Mouse (Mus musculus) limb, embryonic 14.5 days (tissue): ENCODE measurements around the gene Pex6. TPM values are rescaled to one million over a fixed set of nuclear protein-coding genes. Genes with fewer than 3 reads are reported as not detected.

Source experiments
- ATAC-seq: fragments of 200-750 bp; cut with Nextera tagmentation; 2 replicates; pipeline ENCODE4 v1.8.0; 2017; ENCODE audit warnings: low read depth, moderate number of reproducible peaks, moderate TSS enrichment; ENCODE audit not compliant: low FRiP score
- DNase-seq: peaks from one replicate; pipeline ENCODE4 v3.0.0-alpha.2; 2015; ENCODE audit warnings: low spot score
- H3K27ac ChIP-seq: fragments of 300-500 bp; sonication (generic); replicated peaks from 2 replicates; pipeline ENCODE4 v1.5.1; 2014; ENCODE audit warnings: low read depth, mild to moderate bottlenecking, low read length, moderate library complexity, mixed read lengths
- H3K27me3 ChIP-seq: fragments of 300-500 bp; sonication (generic); 2 replicates; pipeline ENCODE4 v1.6.1; 2014; ENCODE audit warnings: low read length, mixed read lengths; ENCODE audit not compliant: control insufficient read depth, insufficient read depth
- H3K36me3 ChIP-seq: fragments of 300-500 bp; sonication (generic); 2 replicates; pipeline ENCODE4 v1.6.1; 2014; ENCODE audit warnings: mild to moderate bottlenecking, low read length, moderate library complexity, mixed read lengths; ENCODE audit not compliant: control insufficient read depth, insufficient read depth
- H3K4me1 ChIP-seq: fragments of 300-500 bp; sonication (generic); 2 replicates; pipeline ENCODE4 v1.6.1; 2014; ENCODE audit warnings: antibody characterized with exemption, low read length, mixed read lengths; ENCODE audit not compliant: control insufficient read depth, insufficient read depth
- H3K4me2 ChIP-seq: fragments of 300-500 bp; sonication (generic); replicated peaks from 2 replicates; pipeline ENCODE4 v1.6.1; 2014; ENCODE audit warnings: low read depth, mild to moderate bottlenecking, low read length, moderate library complexity; ENCODE audit not compliant: severe bottlenecking
- H3K4me3 ChIP-seq: fragments of 300-500 bp; sonication (generic); replicated peaks from 2 replicates; pipeline ENCODE4 v1.5.1; 2014; ENCODE audit warnings: low read length
- H3K9ac ChIP-seq: fragments of 300-500 bp; sonication (generic); 2 replicates; pipeline ENCODE4 v1.6.1; 2014; ENCODE audit warnings: mild to moderate bottlenecking, low read depth, low read length, moderate library complexity; ENCODE audit not compliant: severe bottlenecking
- H3K9me3 ChIP-seq: fragments of 300-500 bp; sonication (generic); 2 replicates; pipeline ENCODE4 v1.6.1; 2016; ENCODE audit warnings: low read length; ENCODE audit not compliant: control insufficient read depth
- POLR2A ChIP-seq: fragments of 200-500 bp; IDR thresholded peaks from 2 replicates; pipeline ENCODE4 v1.8.0; 2012; ENCODE audit warnings: inconsistent platforms, mild to moderate bottlenecking, moderate library complexity, borderline replicate concordance; ENCODE audit not compliant: insufficient read depth, insufficient read length; ENCODE audit errors: extremely low read depth
- WGBS: fragments of 180-500 bp; shearing (Covaris S2); extraction: QIAGEN DNeasy Blood & Tissue Kit; methylation state at CpG from one replicate; pipeline ENCODE4 v1.1.7; 2014; 5-methylcytosine and 5-hydroxymethylcytosine counted together
- polyA plus RNA-seq, 2 experiments: library from polyadenylated mRNA; depleted of rRNA in 1 of 2; stranded (reverse) in 1 of 2; unstranded in 1 of 2; fragments of >200 nt; fragmentation: Nextera tagmentation in 1 of 2; extraction: Ambion mirVana in 1 of 2; gene quantifications; 2 replicates each; pipeline versions ENCODE4 v1.2.1 to v1.2.3; 2012 to 2014

Pex6 gene
- polyA plus RNA-seq, 2 experiments = 24.2 to 56.4 TPM

- 1% methylated on average over 42 of the region's 43 CpGs for WGBS
- Histone ChIP-seq H3K4me1 (peaks cover 17% of the 10 kb centered on the region), H3K4me2 (peak within 1 kb of the TSS; percentile 66), H3K27me3 (no peaks in the 10 kb centered on the region), H3K27ac (peak within 1 kb of the TSS; percentile 87), H3K4me3 (peak within 1 kb of the TSS; percentile 66), H3K9me3 (no peaks in the 10 kb centered on the region), H3K9ac (peak within 1 kb of the TSS; percentile 73), H3K36me3 (peaks cover 60% of the 10 kb centered on the region)
- DNase-seq = peak; percentile 94
- ATAC-seq = peak; percentile 91
- no peak for TF ChIP-seq POLR2A
Measured at GRCm38 (mm10) chr17:46673850-46674529, 37.3 kb upstream of the Pex6 start, which contains the start of gene Rrp36. Rrp36 (minus strand) TSS chr17:46674352.

DNA sequence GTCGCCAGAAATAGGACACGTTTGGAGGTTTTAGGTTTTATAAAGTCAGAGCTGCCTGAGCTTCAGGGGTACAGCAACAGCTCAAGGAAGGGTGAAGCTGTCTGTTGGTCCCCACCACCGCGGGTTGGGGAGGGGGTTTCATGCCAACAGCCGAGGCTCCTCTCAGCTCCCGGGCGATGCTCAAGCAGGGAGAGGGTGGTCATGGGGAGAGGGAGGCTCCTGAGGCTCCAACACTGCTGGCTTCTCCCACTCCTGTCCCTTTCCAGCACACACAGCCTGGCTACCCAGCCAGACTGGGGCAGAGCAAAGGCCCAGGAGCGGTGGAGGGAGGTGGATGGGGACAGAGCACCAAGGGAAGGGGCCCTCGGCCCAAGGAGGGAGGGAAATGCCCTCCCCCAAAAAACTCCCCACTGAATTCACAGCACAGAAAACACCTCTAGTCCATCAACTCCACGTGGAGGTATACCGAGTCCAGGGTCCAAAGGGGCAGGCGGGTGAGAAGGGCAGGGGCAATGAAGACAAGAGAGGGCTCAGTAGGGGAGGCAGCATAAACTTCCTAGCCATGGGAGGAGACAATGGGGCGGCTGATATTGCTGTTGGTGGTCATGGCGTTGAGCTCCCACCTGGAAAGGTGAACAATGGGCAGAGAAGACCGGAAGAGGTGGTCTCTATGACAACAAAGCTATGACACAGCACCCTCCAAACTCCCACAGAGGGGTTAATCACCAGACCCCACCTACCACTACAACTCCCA, 36.6 kb upstream of the Pex6 start:
- TF ChIP-seq POLR2A = no peak
- Histone ChIP-seq H3K27me3 (no peaks in the 10 kb centered on the region), H3K9me3 (no peaks in the 10 kb centered on the region), H3K36me3 (peaks cover 53% of the 10 kb centered on the region), H3K4me3 (peak overlapping the region; percentile 66), H3K4me1 (peaks cover 24% of the 10 kb centered on the region), H3K27ac (peak overlapping the region; percentile 87), H3K4me2 (peak overlapping the region; percentile 66), H3K9ac (peak overlapping the region; percentile 73)
- 21% methylated on average over 15 of the region's 15 CpGs for WGBS
- ATAC-seq (peak; percentile 23; the same call in 1 of the 2 replicates), DNase-seq (no peak)

DNA sequence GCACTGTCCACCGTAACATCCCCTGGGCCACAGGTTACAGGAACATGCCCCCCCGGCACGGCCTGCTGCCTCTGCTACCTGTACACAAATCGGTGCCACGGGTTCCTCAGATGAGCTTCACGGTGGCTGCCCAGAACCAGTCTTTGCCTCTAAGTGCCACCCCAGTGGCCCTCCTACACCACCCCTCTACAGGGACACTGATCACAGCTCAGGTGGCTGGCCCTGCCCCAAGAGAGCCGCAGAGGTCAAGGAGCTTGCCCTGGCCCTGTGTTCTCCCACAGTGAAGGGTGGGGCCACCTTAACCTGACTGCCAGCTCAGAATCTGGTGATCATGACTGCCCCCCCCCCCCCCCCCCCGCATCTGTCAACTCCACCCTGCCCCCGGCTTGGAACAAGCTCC, 32.8 kb upstream of the Pex6 start, which contains the start of gene Mea1:
TSS of gene Mea1 (plus strand) at position 378 of the 400 bp plus-strand sequence.
- Histone ChIP-seq H3K27ac (no peak within 1 kb of the TSS), H3K36me3 (peaks cover 46% of the 10 kb centered on the region), H3K9me3 (no peaks in the 10 kb centered on the region), H3K4me2 (peak within 1 kb of the TSS; percentile 63), H3K4me3 (peak within 1 kb of the TSS; percentile 87), H3K4me1 (peaks cover 23% of the 10 kb centered on the region), H3K9ac (peak within 1 kb of the TSS; percentile 73), H3K27me3 (no peaks in the 10 kb centered on the region)
- 100% methylated on average over 7 of the region's 9 CpGs for WGBS
- DNase-seq (no peak), ATAC-seq (no peak)
- no peak for TF ChIP-seq POLR2A

GRCm38 (mm10) chr17:46678911-46679310, 32.4 kb upstream of the Pex6 start:
- no peaks in the 10 kb centered on the region for H3K9me3 ChIP-seq
- 0 out of 2 replicates have a peak overlapping the region, but pooled peaks have one; percentile 73 for H3K9ac ChIP-seq
- peak overlapping the region; percentile 87 for H3K4me3 ChIP-seq
- TF ChIP-seq POLR2A = no peak
- ATAC-seq (no peak), DNase-seq (no peak)
- WGBS = 58% methylated on average over 9 of the region's 9 CpGs
- peaks cover 51% of the 10 kb centered on the region for H3K36me3 ChIP-seq
- no peak overlapping the region for H3K27ac ChIP-seq
- H3K4me2 ChIP-seq = peak overlapping the region; percentile 63
- peaks cover 21% of the 10 kb centered on the region for H3K4me1 ChIP-seq
- H3K27me3 ChIP-seq = no peaks in the 10 kb centered on the region

DNA sequence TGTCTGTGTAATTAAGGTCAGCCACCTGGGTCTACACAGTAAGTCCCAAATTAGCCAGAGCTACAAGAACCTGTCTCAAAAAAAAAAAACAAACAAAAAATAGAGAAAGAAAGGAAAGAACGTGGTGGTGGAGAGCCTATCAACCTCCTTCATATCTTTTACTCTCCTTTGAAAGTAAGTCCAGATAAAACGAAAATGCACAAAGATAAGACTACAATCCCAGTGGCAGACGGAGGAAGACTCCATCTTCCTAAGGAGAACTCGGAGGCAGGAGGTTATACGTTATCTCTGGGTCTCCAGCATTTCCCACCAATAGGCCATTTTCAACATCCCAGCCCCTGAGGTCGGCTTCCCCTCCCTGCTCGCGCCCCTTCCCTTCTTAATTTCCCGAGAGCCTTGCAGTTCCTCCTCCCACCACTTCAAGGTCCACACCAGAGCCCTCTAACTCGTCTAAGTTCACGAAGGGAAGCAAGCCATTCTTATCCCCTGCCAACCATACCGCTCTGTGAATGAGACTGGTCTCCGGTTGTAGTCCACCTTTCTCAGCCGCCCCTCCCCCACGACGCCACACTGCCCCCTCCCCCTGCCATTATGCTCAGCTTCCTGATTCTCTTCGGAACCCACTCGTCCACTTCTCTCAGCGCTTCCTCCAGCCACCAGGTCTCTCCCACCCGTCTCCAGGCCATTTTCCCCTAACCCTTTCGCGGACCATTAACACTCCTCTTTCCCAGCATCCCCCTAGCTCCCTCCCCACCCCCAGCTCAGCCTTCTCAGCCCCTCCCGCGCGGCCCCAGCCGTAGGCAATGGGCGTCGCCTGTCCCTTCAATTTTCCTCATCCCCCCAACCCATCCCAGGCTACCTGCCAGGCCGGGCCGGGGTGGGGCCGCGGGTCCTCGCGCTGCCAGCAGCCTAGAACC, 31.2 kb upstream of the Pex6 start:
- TF ChIP-seq POLR2A = no peak
- H3K4me2 ChIP-seq = peak overlapping the region; percentile 63
- H3K4me1 ChIP-seq = peaks cover 15% of the 10 kb centered on the region
- H3K27ac ChIP-seq = peak overlapping the region; percentile 81
- ATAC-seq (peak; percentile 34), DNase-seq (no peak)
- H3K4me3 ChIP-seq = peak overlapping the region; percentile 87
- no peaks in the 10 kb centered on the region for H3K9me3 ChIP-seq
- H3K27me3 ChIP-seq = no peaks in the 10 kb centered on the region
- peaks cover 57% of the 10 kb centered on the region for H3K36me3 ChIP-seq
- H3K9ac ChIP-seq = peak overlapping the region; percentile 73
- WGBS = under 1% methylated on average over 34 of the region's 34 CpGs
